Mouse (Mus musculus) urinary bladder, postnatal 36 days (tissue): ENCODE results near the gene Ddx5.
"Not testable (repeated sequence)": the region's sequence is repeated elsewhere in the genome, so short reads cannot be mapped to it uniquely, and the experiment has no call there.

Experiments
- DNase-seq, 2 experiments: peaks; one replicate each; pipeline ENCODE4 v3.0.0; 2022; ENCODE audit warnings: low spot score in 2 of 2, mixed read lengths in 1 of 2

The Ddx5 gene

DNA sequence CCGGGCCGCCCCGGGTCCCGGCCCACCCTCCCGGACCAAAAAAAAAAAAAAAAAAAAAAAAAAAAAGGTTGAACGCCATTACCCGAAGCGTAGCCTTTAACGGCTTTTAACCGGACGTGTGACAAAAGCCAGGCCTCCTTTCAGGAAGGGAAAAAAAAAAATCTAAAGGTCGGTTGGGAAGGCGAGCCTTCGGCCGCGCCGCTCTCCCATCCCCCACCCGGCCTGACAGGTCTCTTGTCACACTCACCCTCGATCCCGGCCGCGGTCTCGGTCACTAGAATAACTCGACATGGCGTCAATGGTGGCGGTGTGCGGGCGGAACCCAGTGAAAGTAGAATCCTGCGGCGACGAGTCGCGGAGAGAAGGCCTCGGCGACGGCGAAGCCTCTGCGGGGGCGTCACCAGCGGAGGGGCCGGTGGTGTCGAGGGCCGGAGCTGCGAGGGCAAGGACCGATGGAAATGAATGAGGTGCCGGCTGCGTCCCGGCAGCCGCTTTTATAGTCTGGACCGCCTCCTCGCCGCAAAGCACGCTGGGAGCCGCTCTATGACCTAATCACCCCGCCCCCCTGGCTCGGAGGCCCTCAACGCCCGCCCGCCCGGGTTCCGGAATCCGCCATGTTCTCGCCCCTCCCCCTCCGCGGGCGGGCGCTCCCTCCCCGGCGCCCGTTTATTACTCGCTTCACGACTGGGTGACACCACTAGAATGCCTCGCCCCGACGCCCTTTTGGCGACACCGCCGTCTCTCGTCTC, 785 bp downstream of the Ddx5 start:
- DNase-seq, result peak; percentile 98 to 99

DNA sequence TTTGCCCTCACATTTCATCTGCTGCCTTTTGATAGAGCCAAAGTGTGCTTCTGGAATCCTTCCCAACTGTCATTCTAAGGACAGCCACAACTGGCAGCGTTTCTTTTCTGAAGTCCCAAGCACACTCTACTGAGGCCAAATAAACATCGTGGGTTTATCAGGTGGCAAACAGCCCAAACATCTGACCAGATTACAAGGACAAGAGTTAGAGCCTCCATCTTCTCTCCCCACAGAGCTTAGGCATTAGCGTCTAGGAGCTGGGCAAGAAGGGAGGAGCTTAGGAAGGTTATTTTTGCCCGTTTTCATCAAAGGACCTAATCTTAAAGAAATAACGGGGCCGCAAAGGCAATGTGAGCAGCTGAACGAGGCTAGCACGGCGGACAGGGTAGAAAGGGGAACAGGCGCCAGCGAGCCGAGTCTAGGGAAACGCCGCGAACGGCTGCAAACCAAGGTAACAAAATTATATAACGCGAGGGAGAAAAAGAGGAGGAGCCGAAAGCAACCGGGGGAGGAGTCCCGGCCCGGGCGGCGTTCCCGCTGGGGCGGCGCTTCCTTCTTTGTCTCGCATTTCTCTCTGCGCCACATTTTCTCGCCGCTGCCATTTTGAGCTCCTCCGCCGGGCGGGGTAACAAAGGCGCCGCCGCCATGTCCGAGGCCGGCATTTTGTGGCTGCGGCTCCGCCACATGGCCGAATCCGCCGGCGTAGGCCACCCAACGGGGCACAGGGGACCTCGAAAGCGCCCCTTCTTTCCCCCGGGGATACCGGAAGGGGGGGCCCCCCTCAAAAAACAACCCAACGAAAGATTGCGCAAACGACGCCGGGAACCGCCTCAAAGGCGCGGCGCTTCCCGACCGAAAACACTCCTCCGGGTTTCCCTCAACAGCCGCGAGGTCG, 1.6 kb downstream of the Ddx5 start:
- DNase-seq, result peak; percentile 86 to 93

DNA sequence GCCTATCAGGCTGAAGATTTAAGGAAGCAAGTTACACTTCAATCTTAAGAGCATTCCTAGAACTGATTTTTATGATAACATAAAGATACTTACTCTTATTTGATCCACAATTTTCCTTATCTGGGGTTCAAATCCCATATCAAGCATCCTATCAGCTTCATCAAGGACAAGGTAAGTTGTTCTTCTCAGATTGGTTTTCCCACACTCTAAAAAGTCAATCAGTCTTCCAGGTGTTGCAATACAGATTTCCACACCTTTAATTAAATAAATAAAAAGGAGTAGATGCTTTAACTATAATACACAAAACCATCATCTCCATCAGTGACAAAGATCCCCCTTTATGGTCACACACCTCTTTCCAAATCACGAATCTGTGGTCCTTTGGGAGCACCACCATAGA, 3.9 kb downstream of the Ddx5 start:
- DNase-seq, result no peak

DNA sequence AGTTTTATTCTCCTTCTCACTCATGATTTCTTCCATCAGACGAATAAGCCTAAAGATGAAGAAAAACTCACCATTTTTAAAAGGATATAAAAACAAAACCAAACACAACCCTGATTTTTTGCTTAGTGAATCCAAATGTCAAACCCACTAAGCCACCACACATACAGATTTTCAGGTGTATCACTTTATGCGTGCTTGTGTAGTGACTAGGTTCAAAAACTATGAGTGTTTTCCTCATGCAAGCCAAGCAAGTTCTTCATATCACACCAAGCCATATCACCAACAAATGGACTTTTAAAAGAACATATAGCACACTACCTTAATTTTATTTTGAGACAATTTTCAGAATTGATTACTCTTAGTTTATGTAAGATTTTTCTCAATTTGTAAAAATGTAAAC, 4.5 kb downstream of the Ddx5 start:
- DNase-seq, result no peak

DNA sequence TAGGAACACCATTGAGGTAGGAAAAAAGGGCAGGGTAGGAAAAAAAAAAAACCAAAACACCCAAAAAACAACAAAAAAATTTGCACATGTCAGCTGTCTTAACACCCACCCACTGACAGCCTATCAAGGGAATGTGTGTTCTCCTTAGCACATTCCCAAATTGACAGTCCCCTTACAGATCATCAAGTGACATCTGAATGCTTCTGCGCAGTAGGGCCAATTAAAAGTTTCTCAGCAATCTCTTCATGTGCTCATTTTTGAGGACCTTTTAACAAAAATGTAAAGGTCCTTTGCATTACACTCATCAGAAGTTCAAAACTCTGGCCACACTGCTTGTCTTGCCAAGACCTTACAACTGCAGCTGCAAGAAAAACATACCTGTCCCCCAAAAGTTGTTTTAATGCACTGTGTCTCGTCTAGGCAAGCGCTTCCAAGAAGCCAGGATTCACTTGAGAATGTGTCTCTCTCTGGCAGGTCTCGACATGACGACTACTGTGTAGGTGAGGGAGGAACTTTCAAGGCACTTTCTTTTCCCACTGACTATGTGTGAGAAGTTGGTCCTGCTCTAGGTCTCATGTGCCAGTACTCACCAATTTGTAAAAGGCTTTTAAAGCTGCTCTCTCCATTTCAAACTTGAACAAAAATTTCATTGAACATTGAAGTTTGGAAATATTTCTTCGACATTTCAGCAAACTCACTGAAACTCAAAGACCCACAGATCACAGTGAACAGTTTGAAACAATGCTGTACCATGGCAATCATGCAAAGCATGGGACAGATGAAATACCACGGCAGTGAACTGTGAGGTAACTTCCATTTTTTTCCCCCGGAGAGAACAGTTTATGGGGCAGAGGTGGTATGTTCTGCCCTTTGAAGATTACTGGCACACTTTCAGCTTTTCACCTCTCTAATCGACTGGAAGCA, 5.9 kb downstream of the Ddx5 start:
- no peak for DNase-seq

DNA sequence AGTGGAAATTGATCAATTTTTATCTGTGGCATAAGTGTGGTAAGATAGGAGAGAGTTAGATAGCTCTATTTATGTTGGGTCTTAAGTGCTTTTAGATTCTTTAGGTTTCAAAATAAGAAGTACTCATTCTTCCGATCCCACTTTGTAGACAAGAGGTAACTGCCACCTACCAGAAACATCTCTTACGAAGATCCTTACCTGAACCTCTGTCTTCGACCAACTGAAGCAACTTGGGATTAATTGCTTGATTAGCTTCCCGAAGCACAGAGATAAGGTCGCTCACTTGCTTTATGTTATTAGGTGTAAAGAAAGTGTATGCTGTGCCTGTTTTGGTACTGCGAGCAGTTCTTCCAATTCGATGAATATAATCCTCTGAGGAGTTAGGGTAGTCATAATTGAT, 6.7 kb downstream of the Ddx5 start:
- DNase-seq, result not testable (repeated sequence)

DNA sequence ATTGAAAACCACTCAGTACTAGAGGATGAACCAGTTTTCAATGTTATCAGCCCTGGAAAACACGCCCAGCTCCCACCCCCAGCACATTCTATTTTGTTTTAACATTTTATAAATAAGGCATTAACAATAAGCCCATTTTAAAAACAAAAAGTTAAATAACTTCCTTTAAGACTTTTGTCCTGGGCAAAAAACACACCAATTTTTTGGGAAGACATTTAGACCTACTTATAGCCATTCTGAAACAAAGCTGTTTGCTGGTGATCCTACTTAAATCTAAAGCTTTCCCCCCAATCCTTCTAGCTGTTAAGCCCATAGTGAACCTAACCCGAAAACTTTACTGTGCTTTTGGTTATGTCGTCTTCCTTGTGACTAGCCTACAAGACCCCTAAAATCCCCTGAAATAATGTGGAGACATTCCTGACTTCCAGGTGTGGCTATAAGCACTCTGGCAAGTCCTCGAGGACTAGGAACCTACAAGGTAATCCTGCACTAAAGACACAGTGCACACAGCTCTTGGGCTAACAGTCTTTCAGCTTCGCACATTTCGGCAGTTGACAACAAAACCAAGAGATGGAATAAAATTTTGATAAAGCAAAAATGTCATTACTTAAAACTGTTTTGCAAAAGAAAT, 8.3 kb downstream of the Ddx5 start:
- DNase-seq, result no peak

DNA sequence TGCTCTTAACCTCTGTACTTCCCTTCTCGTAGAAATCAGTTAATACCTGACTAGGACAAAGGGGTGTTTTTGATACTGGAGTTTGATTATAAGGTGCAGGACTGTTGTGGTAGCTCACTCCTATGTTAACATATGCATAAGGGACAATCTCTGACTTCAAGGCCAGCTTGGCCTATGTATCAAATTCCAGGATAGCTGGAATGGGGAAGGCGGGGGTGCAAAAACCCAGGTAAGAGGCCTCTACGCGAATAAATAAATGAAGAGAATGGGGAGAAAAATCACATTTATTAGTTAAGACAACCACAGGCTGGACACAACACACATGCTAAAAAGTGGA, 8.9 kb downstream of the Ddx5 start:
- no peak for DNase-seq

DNA sequence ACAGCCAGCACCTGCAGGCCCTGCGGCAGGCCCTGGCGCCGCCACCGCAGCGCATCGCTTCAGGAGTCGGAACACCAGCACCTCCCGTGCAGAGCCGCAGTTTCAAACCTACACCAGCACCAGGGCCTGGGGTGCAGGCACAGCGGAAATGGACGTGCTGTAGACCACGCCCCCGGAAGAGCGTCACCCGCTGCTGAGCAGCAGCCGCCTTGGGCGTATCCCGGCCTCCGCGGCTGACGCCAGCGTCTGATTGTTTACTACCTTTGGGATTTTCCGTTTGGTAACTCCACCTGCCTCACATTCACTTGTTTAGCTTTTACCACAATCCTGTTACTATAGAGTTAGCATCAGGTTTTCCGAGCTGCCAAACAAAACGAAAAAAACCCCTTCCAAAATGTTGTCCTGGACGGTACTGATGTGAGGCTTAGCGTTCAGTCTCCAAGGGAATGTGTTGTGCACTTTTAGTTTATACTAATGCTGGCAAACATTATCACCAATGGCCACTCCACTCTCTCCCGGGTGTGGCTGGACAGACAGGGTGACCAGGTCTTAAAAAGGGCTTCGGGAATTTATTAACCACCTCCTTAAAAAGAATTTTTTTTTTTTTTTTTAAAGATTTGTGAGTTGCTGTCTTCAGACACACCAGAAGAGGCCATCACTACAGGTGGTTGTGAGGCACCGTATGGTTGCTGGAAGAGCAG, 9.4 kb downstream of the Ddx5 start, which contains the start of gene Polg2:
TSS of gene Polg2 (minus strand) at position 150 of the 701 bp plus-strand sequence.
- DNase-seq, result peak; percentile 89 to 91

DNA sequence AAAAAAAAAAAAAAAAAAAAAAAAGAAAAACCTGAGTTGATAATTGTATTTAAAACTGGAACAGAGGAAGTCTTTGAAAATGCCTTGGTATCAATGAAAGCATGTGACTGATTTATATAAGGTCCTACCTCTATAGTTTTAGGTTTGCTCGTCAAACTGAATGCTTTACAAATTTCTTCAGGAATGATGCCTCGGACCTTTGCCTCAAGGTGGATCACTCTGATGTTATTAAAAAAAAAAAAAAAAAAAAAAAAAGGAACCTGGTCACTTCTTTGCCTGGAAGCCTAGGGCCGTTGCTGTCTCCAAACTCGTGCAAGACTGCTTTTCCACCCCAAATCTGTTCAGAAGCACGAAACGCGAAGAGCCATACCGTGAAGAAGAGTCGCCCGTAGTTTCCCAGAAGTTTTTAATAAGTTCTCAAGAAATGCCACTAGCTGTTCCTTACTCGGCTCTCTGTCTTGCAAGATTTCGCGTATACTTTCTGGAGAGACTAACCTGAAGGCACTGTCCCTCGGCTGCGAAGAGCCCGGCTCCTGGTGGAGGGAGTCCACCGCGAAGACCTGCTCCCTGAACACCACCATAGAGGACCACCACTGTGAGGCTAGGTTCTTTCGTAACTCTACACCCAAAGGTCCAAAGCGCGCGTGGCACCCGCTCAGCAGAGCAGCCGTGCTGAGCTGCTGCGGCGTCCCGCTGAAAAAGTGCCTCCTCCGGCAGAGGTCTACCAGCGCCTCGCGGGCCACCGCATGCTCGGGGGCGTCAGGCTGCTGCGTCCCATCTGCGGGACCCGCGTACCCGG, 10.2 kb downstream of the Ddx5 start:
- DNase-seq, result no peak

DNA sequence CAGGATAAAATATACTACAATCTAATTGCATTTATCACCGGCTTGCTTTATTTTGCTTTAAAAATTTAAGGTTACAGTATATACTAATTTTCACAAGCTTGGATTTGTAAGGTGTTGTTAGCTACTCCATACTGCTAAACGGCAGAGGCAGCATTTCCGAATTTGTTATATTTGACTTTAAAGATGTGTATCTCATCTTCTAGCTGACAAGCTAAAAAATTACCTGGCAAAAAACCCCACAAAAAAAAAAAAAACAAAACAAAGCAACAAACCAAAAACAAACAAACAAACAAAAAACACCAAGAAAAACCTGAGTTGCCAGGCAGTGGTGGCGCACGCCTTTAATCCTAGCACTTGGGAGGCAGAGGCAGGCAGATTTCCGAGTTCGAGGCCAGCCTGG, 10.9 kb downstream of the Ddx5 start:
- no peak for DNase-seq

DNA sequence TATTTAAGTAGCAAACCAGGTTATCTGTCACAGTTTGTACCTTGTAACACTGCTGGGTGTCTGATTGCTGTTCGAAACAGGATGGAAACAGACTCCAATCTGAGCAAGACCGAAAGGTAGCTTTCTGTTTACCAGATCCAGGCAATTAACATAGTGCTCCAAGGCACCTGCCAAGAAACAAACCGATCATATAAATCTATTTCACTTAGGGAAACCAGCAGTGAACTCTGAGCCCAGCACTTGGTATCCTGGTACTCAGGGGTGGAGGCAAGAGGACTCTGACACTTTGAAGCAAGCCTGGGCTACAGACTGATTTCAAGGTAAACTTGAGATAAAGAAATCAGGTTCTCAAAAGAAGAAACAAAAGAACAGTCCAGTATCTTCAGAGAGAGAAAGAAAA, 11.6 kb downstream of the Ddx5 start:
- no peak for DNase-seq

DNA sequence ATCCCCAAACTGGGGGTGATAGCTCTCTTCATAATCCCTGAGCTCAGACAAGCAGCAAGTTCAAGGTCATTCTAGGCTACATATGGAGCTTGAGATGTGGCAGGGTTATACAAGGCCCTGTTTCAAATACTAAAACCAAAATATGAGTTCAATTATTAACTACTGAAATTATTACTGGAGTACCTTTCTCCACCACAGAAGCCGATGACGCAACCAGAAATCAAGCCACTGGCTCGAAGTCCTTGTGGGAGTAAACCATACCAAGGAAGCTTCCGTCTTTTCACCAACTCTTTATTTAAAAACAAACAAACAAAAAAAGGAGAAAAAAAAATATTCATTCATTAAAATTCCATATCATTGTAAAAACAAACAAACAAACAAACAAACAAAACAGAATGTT, 12.0 kb downstream of the Ddx5 start:
- no peak for DNase-seq

DNA sequence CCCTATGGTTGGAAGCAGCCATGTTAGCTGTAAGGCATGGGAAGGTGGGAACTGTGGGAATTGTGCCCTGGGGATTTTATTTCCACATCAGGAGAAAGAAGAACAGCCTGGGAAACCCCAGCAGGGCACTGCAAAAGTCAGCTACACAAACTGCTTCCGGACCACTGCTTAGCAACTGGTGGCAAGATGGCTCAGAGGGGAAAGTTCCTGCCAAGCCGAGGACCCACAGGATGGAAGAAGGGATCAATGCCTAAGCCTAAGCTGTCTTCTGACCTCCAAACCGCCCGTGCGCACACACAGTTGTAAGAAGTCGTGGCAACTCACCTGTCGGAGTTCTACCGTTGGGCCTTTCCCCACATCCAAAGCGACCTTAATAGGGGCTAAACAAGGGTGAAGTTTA, 15.9 kb downstream of the Ddx5 start:
- no peak for DNase-seq

DNA sequence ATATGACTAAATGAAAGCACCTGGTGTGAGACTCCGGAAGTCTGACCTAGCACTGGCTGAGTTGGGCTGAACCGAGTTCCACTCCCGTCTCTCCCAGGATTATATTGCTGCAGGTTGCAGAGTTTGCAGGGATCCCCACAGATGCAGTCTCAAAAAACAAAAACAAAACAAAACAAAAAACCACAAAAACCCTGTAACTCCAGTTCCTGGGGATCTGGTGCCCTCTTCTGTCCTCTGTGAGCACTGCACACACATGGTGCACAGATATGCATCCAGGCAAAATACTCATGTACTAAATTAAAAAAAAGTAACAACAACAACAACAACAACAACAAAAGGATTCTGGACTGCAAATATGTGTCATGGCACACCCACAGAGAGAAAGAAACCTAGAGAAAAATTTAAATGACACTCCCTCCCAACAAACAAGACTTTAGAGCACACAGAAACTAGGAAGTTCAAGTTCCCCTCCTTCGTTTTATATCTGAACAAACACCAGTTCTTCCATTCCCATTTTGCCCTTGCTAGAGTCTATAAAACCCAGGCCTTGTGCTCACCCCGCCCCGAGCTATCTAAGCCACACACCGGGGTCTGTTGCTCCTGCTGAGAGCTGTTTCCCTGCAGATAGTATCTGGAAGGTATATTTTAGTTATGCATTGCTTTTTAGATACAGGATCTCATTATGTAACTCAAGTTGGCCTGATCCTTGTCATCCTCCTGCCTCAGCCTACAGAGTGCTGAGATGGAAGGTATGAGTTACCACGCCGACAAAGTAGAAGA, 18.6 kb downstream of the Ddx5 start:
- no peak for DNase-seq

DNA sequence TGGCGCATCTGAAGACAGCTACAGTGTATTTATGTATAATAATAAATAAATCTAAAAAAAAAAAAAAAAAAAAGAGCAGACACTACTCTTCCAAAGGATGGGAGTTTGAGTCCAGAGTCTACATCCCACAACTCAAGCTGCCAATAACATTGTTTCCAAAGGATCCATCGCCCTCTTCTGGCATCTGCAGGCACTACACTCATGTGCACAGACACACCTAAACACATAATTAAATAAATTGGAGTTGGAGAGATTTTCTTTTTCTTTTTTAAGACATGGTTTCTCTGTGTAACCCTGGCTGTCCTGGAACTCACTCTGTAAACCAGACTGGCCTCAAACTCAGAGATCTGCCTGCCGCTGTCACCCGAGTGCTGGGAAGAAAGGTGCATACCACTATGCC, 21.5 kb downstream of the Ddx5 start:
- DNase-seq, result no peak

DNA sequence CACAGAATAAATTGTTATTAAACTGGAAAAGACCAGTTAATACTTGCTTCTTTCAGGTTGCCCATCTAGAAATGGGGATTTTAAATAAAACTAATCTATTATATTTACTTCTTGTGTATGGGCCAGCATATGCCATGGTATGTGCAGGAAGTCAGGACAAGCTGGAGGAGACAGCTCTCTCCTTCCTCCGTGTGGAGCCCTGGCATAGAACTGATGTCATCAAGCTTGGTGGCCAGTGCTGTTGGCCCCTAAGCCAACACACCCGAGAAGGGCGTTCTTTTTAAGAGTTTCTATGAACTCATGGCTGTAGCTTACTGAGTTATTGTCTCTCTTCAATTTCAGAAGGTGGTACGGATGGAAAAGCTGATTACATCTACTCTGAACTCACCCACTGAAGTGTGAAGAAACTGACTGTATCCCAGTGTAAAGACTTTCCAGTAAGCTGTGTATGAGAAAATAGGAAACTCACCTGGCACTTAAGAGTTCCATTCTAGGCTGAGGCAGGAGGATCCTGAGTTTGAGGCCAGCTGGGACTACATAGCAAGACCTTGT, 22.3 kb downstream of the Ddx5 start:
- no peak for DNase-seq

DNA sequence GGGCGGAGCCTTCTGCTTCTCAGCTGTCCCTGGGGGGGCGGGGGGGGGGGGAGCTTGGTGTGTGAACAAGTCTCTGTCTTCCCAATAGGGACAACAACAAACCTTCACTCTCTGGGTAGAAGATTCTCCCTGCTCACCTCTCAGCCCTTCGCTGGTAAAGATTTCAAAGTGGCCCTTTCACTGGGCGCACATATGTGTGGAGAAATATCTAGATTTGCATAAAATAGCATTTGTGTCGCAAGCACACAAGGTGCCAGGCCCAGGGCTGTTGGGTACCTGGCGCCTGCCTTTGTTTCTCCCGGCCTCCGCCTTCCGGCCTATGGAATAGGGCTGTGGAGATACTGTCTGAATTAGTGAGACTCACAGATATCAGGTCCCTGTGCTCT, 26.2 kb downstream of the Ddx5 start:
- no peak for DNase-seq
